Mouse (Mus musculus) cerebellum, adult 2 months (tissue): ENCODE results near the gene Bsdc1. TPM values are rescaled to one million over a fixed set of nuclear protein-coding genes. Genes with fewer than 3 reads are reported as not detected.

Experiments
- DNase-seq, 2 experiments: peaks; one replicate each; pipeline ENCODE4 v3.0.0; 2021
- H3K27ac ChIP-seq: fragments of 200-500 bp; 2 replicates; pipeline ENCODE4 v1.5.1; 2012; ENCODE audit warnings: low read length, control low read depth, inconsistent platforms; ENCODE audit not compliant: insufficient read depth
- H3K27me3 ChIP-seq: fragments of 200-500 bp; 2 replicates; pipeline ENCODE4 v1.6.1; 2012; ENCODE audit warnings: inconsistent platforms, mild to moderate bottlenecking, low read length, moderate library complexity; ENCODE audit not compliant: control insufficient read depth, insufficient read depth
- H3K4me1 ChIP-seq: fragments of 200-500 bp; 2 replicates; pipeline ENCODE4 v1.6.1; 2011; ENCODE audit warnings: low read length; ENCODE audit not compliant: control insufficient read depth, insufficient read depth
- H3K4me3 ChIP-seq: fragments of 200-500 bp; replicated peaks from 2 replicates; pipeline ENCODE3; 2011; ENCODE audit warnings: mild to moderate bottlenecking, low read depth, low read length, control low read depth; ENCODE audit not compliant: insufficient read depth
- CTCF ChIP-seq: fragments of 200-500 bp; IDR thresholded peaks from 2 replicates; pipeline ENCODE4 v1.5.1; 2011; ENCODE audit warnings: low read depth, mild to moderate bottlenecking, control low read depth, low read length, moderate library complexity, borderline replicate concordance; ENCODE audit not compliant: insufficient read depth
- POLR2A ChIP-seq: fragments of 200-500 bp; IDR thresholded peaks from 2 replicates; pipeline ENCODE4 v1.6.1; 2011; ENCODE audit warnings: low read length, control low read depth, borderline replicate concordance; ENCODE audit not compliant: insufficient read depth
- WGBS: fragments of 180-500 bp; shearing (Covaris S2); methylation state at CpG from one replicate; pipeline ENCODE4 v1.1.7; 2018; 5-methylcytosine and 5-hydroxymethylcytosine counted together
- polyA plus RNA-seq: library from polyadenylated mRNA; depleted of rRNA; stranded (reverse); fragments of >200 nt; gene quantifications from 2 replicates; pipeline ENCODE4 v1.2.3, GENCODE M21; 2012

Gene Bsdc1
- polyA plus RNA-seq, 1 experiment, result 37.3 TPM

- no peak for TF ChIP-seq CTCF
- no peak for TF ChIP-seq POLR2A
- DNase-seq, result no peak
- no peak overlapping the region for H3K27ac ChIP-seq
- peaks cover 3% of the 10 kb centered on the region; the same call in 1 of the 2 replicates for H3K27me3 ChIP-seq
- H3K4me1 ChIP-seq, result no peaks in the 10 kb centered on the region
- WGBS, result 96% methylated on average over 3 of the region's 3 CpGs
- no peak overlapping the region for H3K4me3 ChIP-seq
Observed at GRCm38 (mm10) chr4:129509650-129510049, 48.3 kb downstream of the Bsdc1 start.

DNA sequence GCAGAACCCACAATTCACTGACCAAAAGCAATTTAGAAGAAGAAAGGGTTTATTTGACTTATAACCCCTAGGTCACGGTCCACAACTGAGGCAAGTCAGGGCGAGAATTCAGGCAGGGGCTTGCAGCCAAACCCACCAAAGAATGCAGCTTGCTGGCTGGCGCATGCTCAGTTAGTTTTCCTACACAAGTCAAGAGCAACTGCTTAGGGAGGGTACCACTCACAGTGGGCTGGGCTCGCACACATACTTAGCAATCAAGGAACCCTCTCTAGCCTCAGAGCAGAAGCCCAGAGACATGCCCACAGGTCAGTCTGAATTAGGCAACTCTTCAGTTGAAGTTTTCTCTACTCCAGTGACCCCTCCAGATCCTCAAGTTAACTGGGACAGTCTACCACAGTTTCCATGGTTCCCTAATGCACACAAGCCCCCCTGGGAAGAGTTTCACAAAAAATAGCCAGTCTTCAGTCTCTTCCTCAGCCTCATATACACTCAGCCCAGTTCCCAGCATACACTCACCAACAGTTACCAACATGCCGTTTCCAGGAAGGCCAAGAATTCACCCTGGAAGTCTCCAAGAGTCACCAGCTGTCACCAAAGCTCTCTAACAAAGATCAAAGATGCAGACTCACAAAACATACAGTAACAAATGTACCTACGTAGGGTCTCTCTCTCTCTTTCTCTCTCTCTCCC is 49.5 kb downstream of the Bsdc1 start:
- H3K4me1 ChIP-seq, result no peaks in the 10 kb centered on the region
- WGBS, result 69% methylated on average over 6 of the region's 6 CpGs
- no peak for DNase-seq
- no peak overlapping the region for H3K4me3 ChIP-seq
- peak overlapping the region; percentile 26; the same call in 1 of the 2 replicates for H3K27ac ChIP-seq
- TF ChIP-seq CTCF (no peak), POLR2A (no peak)
- peaks cover 3% of the 10 kb centered on the region; the same call in 1 of the 2 replicates for H3K27me3 ChIP-seq

DNA sequence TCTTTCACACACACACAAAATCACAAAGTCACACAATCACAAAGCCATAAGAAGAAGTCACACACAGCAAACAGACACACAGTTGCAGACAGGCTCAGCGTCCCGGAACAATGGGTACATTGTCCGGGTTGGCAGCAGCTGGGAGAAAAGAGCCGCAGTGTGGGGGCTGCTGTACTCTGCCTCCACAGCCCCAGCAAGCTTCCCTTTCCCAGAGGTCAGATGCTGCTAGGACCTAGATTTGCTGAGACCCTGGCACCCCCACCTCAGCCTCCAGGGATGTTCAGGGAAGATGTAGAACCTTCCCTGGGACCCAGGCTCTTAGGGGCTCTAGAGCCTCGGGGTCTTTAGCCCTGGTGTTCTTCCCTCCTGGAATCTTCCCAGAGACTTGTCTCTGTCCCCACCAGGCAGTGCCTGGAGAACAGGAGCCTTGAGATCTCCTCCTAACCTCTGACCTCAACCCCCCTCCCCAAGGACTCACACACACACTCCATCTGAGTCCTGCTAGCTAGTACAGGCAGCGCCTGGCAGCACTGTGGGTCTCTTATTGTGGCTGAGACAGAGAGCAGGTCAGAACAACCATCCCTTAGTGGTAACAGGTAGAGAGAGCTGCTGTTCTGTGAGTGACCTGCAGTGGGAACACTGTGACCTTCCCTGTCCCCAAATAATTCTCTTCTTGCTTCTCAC is 50.2 kb downstream of the Bsdc1 start:
- Histone ChIP-seq H3K27me3 (peaks cover 3% of the 10 kb centered on the region; the same call in 1 of the 2 replicates), H3K4me3 (no peak overlapping the region), H3K4me1 (no peaks in the 10 kb centered on the region), H3K27ac (peak overlapping the region; percentile 43; the same call in 1 of the 2 replicates)
- TF ChIP-seq POLR2A, result no peak
- no peak for TF ChIP-seq CTCF
- WGBS, result 48% methylated on average over 6 of the region's 6 CpGs
- DNase-seq, result no peak

DNA sequence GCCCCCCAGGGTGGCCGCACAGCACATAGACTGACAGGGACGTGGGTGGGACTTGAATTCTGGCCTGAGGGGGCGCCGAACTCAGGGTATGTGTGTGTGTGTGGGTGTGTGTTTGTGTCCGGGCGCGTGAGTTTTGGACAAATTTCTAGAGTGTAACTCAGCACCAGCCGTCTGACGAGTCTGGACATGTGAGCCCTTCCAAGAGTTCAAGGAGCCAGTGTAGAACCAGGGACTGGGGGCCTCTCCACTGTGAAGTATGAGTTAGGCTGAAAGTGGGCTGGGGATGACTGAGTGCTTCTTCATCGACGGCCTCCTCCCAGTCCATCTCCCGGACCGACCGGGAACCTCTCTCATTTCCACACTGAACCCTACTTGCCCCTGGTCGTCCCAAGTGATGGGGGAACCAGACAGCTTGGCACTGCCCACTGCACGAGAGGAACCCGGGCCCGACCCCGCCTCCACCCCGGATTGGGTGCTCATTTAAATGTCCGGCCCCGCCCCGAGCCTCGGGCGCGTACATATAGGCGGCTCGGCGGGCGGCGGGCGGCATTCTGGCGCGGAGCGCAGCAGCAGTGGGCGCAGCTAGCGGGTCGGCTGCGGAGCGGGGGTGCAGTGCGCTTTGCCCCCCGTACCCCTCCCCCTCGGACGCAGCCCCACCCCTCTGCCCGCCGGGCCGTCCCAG is 51.8 kb downstream of the Bsdc1 start, which contains the start of gene Marcksl1:
Gene Marcksl1 (plus strand): TSS at position 496 of the 682 bp plus-strand sequence.
- peak; percentile 29 to 38 for DNase-seq
- Histone ChIP-seq H3K4me1 (no peaks in the 10 kb centered on the region), H3K4me3 (peak within 1 kb of the TSS; percentile 32), H3K27me3 (peaks cover 3% of the 10 kb centered on the region; the same call in 1 of the 2 replicates), H3K27ac (no peak within 1 kb of the TSS)
- 12% methylated on average over 46 of the region's 47 CpGs for WGBS
- TF ChIP-seq CTCF (no peak), POLR2A (no peak)

GRCm38 (mm10) chr4:129513891-129514290 is 52.5 kb downstream of the Bsdc1 start:
- H3K27ac ChIP-seq, result no peak overlapping the region
- DNase-seq, result no peak
- TF ChIP-seq CTCF (no peak), POLR2A (no peak)
- no peaks in the 10 kb centered on the region for H3K4me1 ChIP-seq
- whole genome bisulfite sequencing, result 1% methylated on average over 52 of the region's 57 CpGs
- peaks cover 3% of the 10 kb centered on the region; the same call in 1 of the 2 replicates for H3K27me3 ChIP-seq
- H3K4me3 ChIP-seq, result peak overlapping the region; percentile 32

- DNase-seq, result no peak
- TF ChIP-seq POLR2A, result no peak
- peak; percentile 19; the same call in 1 of the 2 replicates for TF ChIP-seq CTCF
- WGBS, result 3% methylated on average over 35 of the region's 35 CpGs
Observed at GRCm38 (mm10) chr4:129514300-129514898, 53.0 kb downstream of the Bsdc1 start.

GRCm38 (mm10) chr4:129516925-129517324 is 55.5 kb downstream of the Bsdc1 start:
- Histone ChIP-seq H3K4me1 (no peaks in the 10 kb centered on the region), H3K27ac (no peak overlapping the region), H3K27me3 (peaks cover 3% of the 10 kb centered on the region; the same call in 1 of the 2 replicates), H3K4me3 (no peak overlapping the region)
- DNase-seq, result no peak
- TF ChIP-seq CTCF, result no peak
- no peak for TF ChIP-seq POLR2A
- WGBS, result 48% methylated on average over 2 of the region's 2 CpGs

More at GRCm38 (mm10) chr4:129514300-129514898, 53.0 kb downstream of the Bsdc1 start:
- Histone ChIP-seq H3K4me3 (no peak overlapping the region), H3K27ac (no peak overlapping the region), H3K4me1 (no peaks in the 10 kb centered on the region), H3K27me3 (peaks cover 3% of the 10 kb centered on the region; the same call in 1 of the 2 replicates)
